Mouse (Mus musculus): ENCODE measurements around the gene Gemin8. TPM values are rescaled to one million over a fixed set of nuclear protein-coding genes. Genes with fewer than 3 reads are reported as not detected.

Gemin8 gene
- polyA plus RNA-seq, 1 experiment from 2014 or later: 7.9 TPM

GRCm38 (mm10) chrX:166185327-166185913 lies 15.2 kb downstream of the Gemin8 start:
- Histone ChIP-seq H3K36me3 (no peaks in the 10 kb centered on the region), H3K27me3 (no peaks in the 10 kb centered on the region), H3K4me1 (replicated peaks) (no peaks in the 10 kb centered on the region), H3K27ac (no peak overlapping the region), H3K9me3 (replicated peaks) (no peaks in the 10 kb centered on the region), H3K9ac (no peak overlapping the region), H3K4me3 (replicated peaks) (no peak overlapping the region), H3K4me2 (no peak overlapping the region)
- DNase-seq: no peak
- no peak for ATAC-seq (ENCODE audit: low read depth)
- 73% methylated on average over 9 of the region's 9 CpGs for WGBS (ENCODE audit: insufficient replicate concordance)

GRCm38 (mm10) chrX:166187803-166188202 lies 17.5 kb downstream of the Gemin8 start:
- no peaks in the 10 kb centered on the region for H3K4me1 ChIP-seq (replicated peaks)
- no peaks in the 10 kb centered on the region for H3K27me3 ChIP-seq
- 64% methylated on average over 1 of the region's 1 CpGs for WGBS (ENCODE audit: insufficient replicate concordance)
- ATAC-seq (ENCODE audit: low read depth) (no peak), DNase-seq (no peak)
- no peak overlapping the region for H3K4me3 ChIP-seq (replicated peaks)
- no peaks in the 10 kb centered on the region for H3K9me3 ChIP-seq (replicated peaks)
- no peak overlapping the region for H3K4me2 ChIP-seq
- H3K27ac ChIP-seq: no peak overlapping the region
- no peak overlapping the region for H3K9ac ChIP-seq
- H3K36me3 ChIP-seq: no peaks in the 10 kb centered on the region

GRCm38 (mm10) chrX:166196327-166196726 lies 26.1 kb downstream of the Gemin8 start:
- DNase-seq: no peak
- Histone ChIP-seq H3K4me3 (replicated peaks) (no peak overlapping the region), H3K9me3 (replicated peaks) (no peaks in the 10 kb centered on the region), H3K4me2 (no peak overlapping the region), H3K27me3 (no peaks in the 10 kb centered on the region), H3K4me1 (replicated peaks) (no peaks in the 10 kb centered on the region), H3K27ac (no peak overlapping the region), H3K9ac (no peak overlapping the region), H3K36me3 (no peaks in the 10 kb centered on the region)
- ATAC-seq (ENCODE audit: low read depth): peak; percentile 78

GRCm38 (mm10) chrX:166198266-166198665 lies 28.0 kb downstream of the Gemin8 start:
- DNase-seq (no peak), ATAC-seq (ENCODE audit: low read depth) (no peak)
- H3K4me2 ChIP-seq: no peak overlapping the region
- H3K36me3 ChIP-seq: no peaks in the 10 kb centered on the region
- no peaks in the 10 kb centered on the region for H3K4me1 ChIP-seq (replicated peaks)
- H3K27me3 ChIP-seq: no peaks in the 10 kb centered on the region
- no peaks in the 10 kb centered on the region for H3K9me3 ChIP-seq (replicated peaks)
- WGBS (ENCODE audit: insufficient replicate concordance): 66% methylated on average over 2 of the region's 2 CpGs
- H3K9ac ChIP-seq: no peak overlapping the region
- H3K4me3 ChIP-seq (replicated peaks): no peak overlapping the region
- no peak overlapping the region for H3K27ac ChIP-seq

DNA sequence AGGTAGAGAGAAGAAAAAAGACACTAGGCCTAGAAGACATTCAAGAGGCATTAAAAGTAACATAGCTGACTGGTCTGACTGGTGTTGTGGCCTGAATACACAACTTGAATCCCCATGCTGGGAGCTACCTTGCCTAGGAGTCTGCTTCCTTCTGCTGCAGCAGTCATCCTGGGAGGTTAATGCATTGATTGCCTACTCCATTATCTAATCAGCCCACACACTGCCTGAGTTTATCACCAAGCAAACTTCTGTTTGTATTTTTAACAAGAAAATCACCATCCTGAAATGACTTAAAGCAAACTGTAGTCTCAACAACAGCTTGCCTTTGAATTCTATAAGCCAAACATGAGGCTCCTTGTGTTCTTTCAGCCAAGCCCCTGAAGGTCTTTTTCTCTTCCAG lies 29.6 kb downstream of the Gemin8 start:
- DNase-seq: no peak
- Histone ChIP-seq H3K9me3 (replicated peaks) (no peaks in the 10 kb centered on the region), H3K4me1 (replicated peaks) (no peaks in the 10 kb centered on the region), H3K27ac (no peak overlapping the region), H3K36me3 (no peaks in the 10 kb centered on the region), H3K4me3 (replicated peaks) (no peak overlapping the region), H3K9ac (no peak overlapping the region), H3K4me2 (no peak overlapping the region), H3K27me3 (no peaks in the 10 kb centered on the region)
- ATAC-seq (ENCODE audit: low read depth): no peak

- DNase-seq (no peak), ATAC-seq (ENCODE audit: low read depth) (no peak)
- WGBS (ENCODE audit: insufficient replicate concordance): 70% methylated on average over 2 of the region's 2 CpGs
- H3K4me3 ChIP-seq (replicated peaks): no peak overlapping the region
- no peak overlapping the region for H3K4me2 ChIP-seq
- no peaks in the 10 kb centered on the region for H3K36me3 ChIP-seq
- 0 out of 2 replicates have a peak, but pooled peaks cover 7% of the 10 kb centered on the region for H3K27me3 ChIP-seq
- no peak overlapping the region for H3K9ac ChIP-seq
- no peaks in the 10 kb centered on the region for H3K9me3 ChIP-seq (replicated peaks)
- no peaks in the 10 kb centered on the region for H3K4me1 ChIP-seq (replicated peaks)
- no peak overlapping the region for H3K27ac ChIP-seq
Measured at GRCm38 (mm10) chrX:166214576-166214975, 44.3 kb downstream of the Gemin8 start.

GRCm38 (mm10) chrX:166216248-166216647 lies 46.0 kb downstream of the Gemin8 start:
- Histone ChIP-seq H3K4me2 (no peak overlapping the region), H3K4me3 (replicated peaks) (no peak overlapping the region), H3K27me3 (0 out of 2 replicates have a peak, but pooled peaks cover 7% of the 10 kb centered on the region), H3K4me1 (replicated peaks) (no peaks in the 10 kb centered on the region), H3K36me3 (no peaks in the 10 kb centered on the region), H3K9me3 (replicated peaks) (no peaks in the 10 kb centered on the region), H3K9ac (no peak overlapping the region), H3K27ac (no peak overlapping the region)
- no peak for ATAC-seq (ENCODE audit: low read depth)
- 61% methylated on average over 6 of the region's 6 CpGs for WGBS (ENCODE audit: insufficient replicate concordance)
- no peak for DNase-seq

DNA sequence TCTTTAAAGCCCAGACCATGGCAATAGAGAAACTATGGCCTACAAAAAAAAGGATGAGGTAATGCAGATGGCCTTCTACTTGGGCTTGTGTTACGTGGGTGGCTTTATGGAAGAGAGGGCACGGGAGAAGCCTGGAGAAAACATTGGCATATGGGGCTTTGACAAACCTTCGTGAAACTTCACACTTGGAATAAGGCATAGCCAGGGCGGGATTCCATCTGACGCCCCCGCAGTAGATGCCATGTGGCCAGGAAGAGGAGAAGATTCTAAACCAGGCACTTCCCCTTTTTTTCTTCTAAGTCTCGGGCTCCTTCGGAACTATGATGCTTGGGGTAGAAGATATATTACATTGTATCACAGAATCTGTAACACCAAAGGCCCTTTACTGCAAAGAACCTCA lies 46.5 kb downstream of the Gemin8 start:
- H3K4me1 ChIP-seq (replicated peaks): no peaks in the 10 kb centered on the region
- H3K4me2 ChIP-seq: no peak overlapping the region
- H3K9me3 ChIP-seq (replicated peaks): no peaks in the 10 kb centered on the region
- H3K4me3 ChIP-seq (replicated peaks): no peak overlapping the region
- no peaks in the 10 kb centered on the region for H3K36me3 ChIP-seq
- ATAC-seq (ENCODE audit: low read depth) (no peak), DNase-seq (no peak)
- no peak overlapping the region for H3K9ac ChIP-seq
- no peak overlapping the region for H3K27ac ChIP-seq
- 64% methylated on average over 8 of the region's 8 CpGs for WGBS (ENCODE audit: insufficient replicate concordance)
- H3K27me3 ChIP-seq: 0 out of 2 replicates have a peak, but pooled peaks cover 7% of the 10 kb centered on the region

- 25% methylated on average over 5 of the region's 5 CpGs for WGBS (ENCODE audit: insufficient replicate concordance)
- H3K9ac ChIP-seq: no peak overlapping the region
- 0 out of 2 replicates have a peak, but pooled peaks cover 3% of the 10 kb centered on the region for H3K27me3 ChIP-seq
- DNase-seq: no peak
- H3K9me3 ChIP-seq (replicated peaks): no peaks in the 10 kb centered on the region
- no peaks in the 10 kb centered on the region for H3K36me3 ChIP-seq
- H3K4me3 ChIP-seq (replicated peaks): no peak overlapping the region
- no peak for ATAC-seq (ENCODE audit: low read depth)
- no peaks in the 10 kb centered on the region for H3K4me1 ChIP-seq (replicated peaks)
- no peak overlapping the region for H3K4me2 ChIP-seq
- no peak overlapping the region for H3K27ac ChIP-seq
Measured at GRCm38 (mm10) chrX:166219331-166219730, 49.1 kb downstream of the Gemin8 start.

DNA sequence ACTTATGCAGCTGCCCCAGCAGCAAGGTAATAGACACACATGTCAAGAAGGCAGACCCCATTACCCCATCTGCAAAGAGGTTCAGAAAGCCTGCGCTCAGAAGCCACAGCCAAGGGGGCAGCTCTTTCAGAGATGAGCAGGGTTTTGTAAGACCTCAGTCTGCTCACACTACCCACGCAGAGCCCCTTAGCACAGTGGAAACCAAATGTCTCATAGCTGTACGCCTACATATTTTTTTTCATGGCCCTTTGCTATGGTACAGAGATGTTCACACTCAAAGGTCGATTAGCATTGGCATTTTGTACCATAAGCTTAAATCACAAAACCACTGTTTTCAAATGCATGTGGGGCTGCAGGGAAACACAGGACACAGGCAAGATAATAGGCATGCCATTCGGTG lies 56.6 kb downstream of the Gemin8 start:
- Histone ChIP-seq H3K36me3 (no peaks in the 10 kb centered on the region), H3K4me2 (no peak overlapping the region), H3K27me3 (no peaks in the 10 kb centered on the region), H3K4me1 (replicated peaks) (no peaks in the 10 kb centered on the region), H3K4me3 (replicated peaks) (no peak overlapping the region), H3K9me3 (replicated peaks) (no peaks in the 10 kb centered on the region), H3K9ac (no peak overlapping the region), H3K27ac (no peak overlapping the region)
- ATAC-seq (ENCODE audit: low read depth) (no peak), DNase-seq (no peak)
- 62% methylated on average over 5 of the region's 5 CpGs for WGBS (ENCODE audit: insufficient replicate concordance)

GRCm38 (mm10) chrX:166229750-166230149 lies 59.5 kb downstream of the Gemin8 start:
- H3K4me3 ChIP-seq (replicated peaks): no peak overlapping the region
- no peaks in the 10 kb centered on the region for H3K36me3 ChIP-seq
- H3K27me3 ChIP-seq: no peaks in the 10 kb centered on the region
- no peak for DNase-seq
- H3K27ac ChIP-seq: no peak overlapping the region
- ATAC-seq (ENCODE audit: low read depth): no peak
- 41% methylated on average over 3 of the region's 3 CpGs for WGBS (ENCODE audit: insufficient replicate concordance)
- H3K4me1 ChIP-seq (replicated peaks): no peaks in the 10 kb centered on the region
- no peak overlapping the region for H3K4me2 ChIP-seq
- H3K9me3 ChIP-seq (replicated peaks): no peaks in the 10 kb centered on the region
- no peak overlapping the region for H3K9ac ChIP-seq

DNA sequence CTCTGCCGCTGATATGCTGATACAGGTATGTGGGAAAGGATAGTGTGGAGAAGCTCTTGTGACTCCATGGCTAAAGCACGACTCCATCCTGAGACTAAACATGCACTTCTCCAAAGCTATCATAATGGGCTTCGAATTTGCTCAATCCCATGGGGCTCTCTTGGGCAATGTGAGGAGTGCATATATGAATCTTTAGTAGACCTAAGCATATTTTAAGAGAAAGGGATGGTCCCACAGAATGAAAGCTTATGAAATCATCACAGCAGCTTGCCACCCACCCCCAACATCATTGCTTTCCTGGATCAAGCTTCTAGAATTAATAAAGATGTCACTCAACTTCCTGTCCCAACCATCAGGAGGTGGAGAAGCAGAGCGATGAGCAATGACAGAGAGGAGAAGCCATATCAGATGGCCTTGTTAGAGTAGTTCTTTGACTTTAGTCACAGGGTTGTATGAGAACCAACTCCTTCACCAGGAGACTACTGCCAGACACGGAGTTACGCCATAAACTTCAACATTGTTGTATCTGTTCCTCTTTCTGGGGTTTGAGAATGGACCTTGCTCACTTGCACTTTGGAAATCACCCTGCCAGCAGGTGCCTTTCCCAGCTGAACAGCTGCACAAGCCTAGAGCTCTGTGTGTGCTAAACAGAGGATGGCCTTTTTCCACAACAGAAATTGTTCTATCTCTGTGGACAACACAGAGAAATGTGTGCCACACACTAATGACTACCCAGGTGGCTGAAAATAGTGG lies 60.4 kb downstream of the Gemin8 start:
- 58% methylated on average over 6 of the region's 6 CpGs for WGBS (ENCODE audit: insufficient replicate concordance)
- Histone ChIP-seq H3K9me3 (replicated peaks) (no peaks in the 10 kb centered on the region), H3K4me1 (replicated peaks) (no peaks in the 10 kb centered on the region), H3K27ac (no peak overlapping the region), H3K4me2 (no peak overlapping the region), H3K36me3 (no peaks in the 10 kb centered on the region), H3K27me3 (no peaks in the 10 kb centered on the region), H3K4me3 (replicated peaks) (no peak overlapping the region), H3K9ac (no peak overlapping the region)
- no peak for ATAC-seq (ENCODE audit: low read depth)
- DNase-seq: no peak

All from liver, embryonic 13.5 days (tissue).